Mouse (Mus musculus): ENCODE measurements at regions not wholly inside any gene's neighbourhood (a gene's known extent, or its start where the extent isn't known, plus 50 kb on each side); places are given as distances from the start of the nearest gene placed in this dataset.

DNA sequence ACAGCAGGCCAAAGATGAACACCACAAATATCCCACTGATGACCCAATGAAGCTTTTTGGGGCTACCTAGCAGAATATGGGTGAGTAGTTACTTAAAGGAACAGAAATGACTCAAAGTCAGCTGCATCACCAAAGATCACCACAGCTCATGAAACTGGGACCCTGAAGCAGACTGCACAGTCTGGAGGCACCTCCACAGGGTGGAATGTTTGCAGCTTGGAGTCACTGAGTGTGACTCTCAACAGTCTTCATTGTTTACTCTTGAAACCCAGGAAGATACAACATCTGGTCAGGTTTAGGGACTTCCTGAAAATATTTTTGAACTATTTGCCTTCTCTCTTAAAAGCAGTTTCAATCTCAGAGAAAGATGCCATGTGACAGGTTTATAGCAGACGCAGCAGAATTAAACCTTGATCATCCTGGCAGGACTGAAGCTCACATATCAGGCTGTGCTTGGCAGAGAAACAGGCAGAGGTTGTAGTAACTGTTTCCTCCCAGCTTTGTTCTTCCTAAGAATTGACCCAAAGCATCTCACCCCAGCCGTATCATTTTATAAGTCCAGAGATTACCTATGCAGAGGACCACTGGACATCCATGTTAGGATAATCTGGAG is 944.1 kb upstream of the Adgrl4 start:
- ATAC-seq, result no peak
- H3K4me2 ChIP-seq (ENCODE audit: low read length), result no peak overlapping the region
- no peak overlapping the region for H3K4me3 ChIP-seq (ENCODE audit: low read depth, low read length)
- H3K36me3 ChIP-seq (ENCODE audit: control insufficient read depth, insufficient read depth, low read length), result no peaks in the 10 kb centered on the region
- H3K4me1 ChIP-seq (ENCODE audit: control insufficient read depth, insufficient read depth, low read length), result no peaks in the 10 kb centered on the region
- no peaks in the 10 kb centered on the region for H3K27me3 ChIP-seq (replicated peaks; ENCODE audit: control insufficient read depth, insufficient read depth, low read length)
- 98% methylated on average over 2 of the region's 2 CpGs for WGBS
- H3K9ac ChIP-seq (ENCODE audit: low read length), result no peak overlapping the region
- no peak overlapping the region for H3K27ac ChIP-seq (ENCODE audit: low read depth, low read length)
- DNase-seq (ENCODE audit: low spot score), result no peak
- no peaks in the 10 kb centered on the region for H3K9me3 ChIP-seq (replicated peaks; ENCODE audit: control insufficient read depth, low read length)

DNA sequence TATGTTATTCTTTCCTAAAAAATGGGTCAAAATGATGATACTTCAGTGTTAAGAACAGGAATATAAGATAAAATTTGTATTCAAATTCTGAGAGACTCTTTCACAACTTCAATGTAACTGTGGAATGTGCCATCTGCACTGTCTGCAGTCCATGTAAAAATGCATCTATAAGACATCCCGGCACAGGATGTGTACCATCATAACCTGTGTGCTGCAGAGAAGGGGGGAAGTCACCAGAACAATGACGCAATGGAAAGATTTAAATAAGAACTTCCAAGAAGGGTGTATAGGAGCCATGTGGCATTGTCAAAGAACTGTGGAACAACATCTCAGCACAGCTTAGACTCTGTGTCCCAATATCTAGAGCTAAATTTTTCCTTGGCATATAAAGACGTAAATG is 906.7 kb upstream of the Adgrl4 start:
- Histone ChIP-seq H3K9me3 (replicated peaks; ENCODE audit: control insufficient read depth, low read length) (no peaks in the 10 kb centered on the region), H3K27me3 (replicated peaks; ENCODE audit: control insufficient read depth, insufficient read depth, low read length) (no peaks in the 10 kb centered on the region), H3K4me3 (ENCODE audit: low read depth, low read length) (no peak overlapping the region), H3K36me3 (ENCODE audit: control insufficient read depth, insufficient read depth, low read length) (no peaks in the 10 kb centered on the region), H3K27ac (ENCODE audit: low read depth, low read length) (no peak overlapping the region), H3K4me2 (ENCODE audit: low read length) (no peak overlapping the region), H3K9ac (ENCODE audit: low read length) (no peak overlapping the region), H3K4me1 (ENCODE audit: control insufficient read depth, insufficient read depth, low read length) (no peaks in the 10 kb centered on the region)
- no peak for ATAC-seq
- no peak for DNase-seq (ENCODE audit: low spot score)
- 93% methylated on average over 3 of the region's 3 CpGs for WGBS

DNA sequence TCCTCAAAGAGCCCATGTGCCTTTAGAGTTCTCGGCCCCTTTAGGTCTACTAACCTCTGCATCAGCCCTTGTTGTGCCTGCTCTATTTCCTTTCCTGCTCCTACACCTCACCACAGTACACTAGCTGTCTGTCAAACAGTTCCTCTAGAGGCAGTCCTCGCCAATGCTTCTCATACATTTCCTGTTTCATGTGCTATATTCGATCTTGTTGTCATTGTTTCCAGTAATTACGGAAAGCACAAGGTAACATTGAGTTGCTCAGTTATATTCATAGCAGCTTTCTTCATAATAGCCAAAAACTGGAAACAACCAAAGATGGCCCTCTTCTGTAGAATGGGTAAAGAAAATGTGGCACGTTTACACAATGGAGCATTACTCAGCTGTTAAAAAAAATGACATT is 894.6 kb upstream of the Adgrl4 start:
- H3K4me2 ChIP-seq (ENCODE audit: low read length), result no peak overlapping the region
- H3K27me3 ChIP-seq (replicated peaks; ENCODE audit: control insufficient read depth, insufficient read depth, low read length), result no peaks in the 10 kb centered on the region
- no peak overlapping the region for H3K27ac ChIP-seq (ENCODE audit: low read depth, low read length)
- H3K36me3 ChIP-seq (ENCODE audit: control insufficient read depth, insufficient read depth, low read length), result no peaks in the 10 kb centered on the region
- no peaks in the 10 kb centered on the region for H3K9me3 ChIP-seq (replicated peaks; ENCODE audit: control insufficient read depth, low read length)
- no peak overlapping the region for H3K4me3 ChIP-seq (ENCODE audit: low read depth, low read length)
- H3K9ac ChIP-seq (ENCODE audit: low read length), result no peak overlapping the region
- ATAC-seq, result no peak
- no peak for DNase-seq (ENCODE audit: low spot score)
- WGBS, result 85% methylated on average over 5 of the region's 5 CpGs
- no peaks in the 10 kb centered on the region for H3K4me1 ChIP-seq (ENCODE audit: control insufficient read depth, insufficient read depth, low read length)

DNA sequence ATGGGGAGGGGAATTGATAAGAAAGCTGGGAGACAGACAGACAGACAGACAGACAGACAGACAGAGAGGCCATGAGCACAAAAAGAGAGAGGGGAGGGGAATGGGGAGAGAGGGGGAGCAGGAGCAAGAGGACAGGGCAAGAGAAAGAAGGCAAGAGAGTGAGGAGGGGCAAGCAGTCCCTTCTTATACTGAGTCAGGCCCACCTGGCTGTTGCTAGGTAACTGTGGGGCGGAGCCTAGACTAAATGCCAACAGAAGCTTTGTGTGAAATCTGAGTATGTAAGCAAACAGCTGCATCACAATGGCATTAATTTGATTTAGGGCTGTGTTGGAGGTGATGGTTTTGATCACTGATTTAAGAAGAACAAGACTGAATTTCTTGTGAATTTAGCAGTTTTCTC is 849.2 kb upstream of the Adgrl4 start:
- H3K36me3 ChIP-seq (ENCODE audit: control insufficient read depth, insufficient read depth, low read length), result no peaks in the 10 kb centered on the region
- H3K27me3 ChIP-seq (replicated peaks; ENCODE audit: control insufficient read depth, insufficient read depth, low read length), result no peaks in the 10 kb centered on the region
- H3K9me3 ChIP-seq (replicated peaks; ENCODE audit: control insufficient read depth, low read length), result no peaks in the 10 kb centered on the region
- no peak overlapping the region for H3K27ac ChIP-seq (ENCODE audit: low read depth, low read length)
- H3K9ac ChIP-seq (ENCODE audit: low read length), result no peak overlapping the region
- WGBS, result 52% methylated on average over 1 of the region's 1 CpGs
- DNase-seq (ENCODE audit: low spot score) (peak; percentile 13), ATAC-seq (no peak)
- H3K4me1 ChIP-seq (ENCODE audit: control insufficient read depth, insufficient read depth, low read length), result no peaks in the 10 kb centered on the region
- no peak overlapping the region for H3K4me3 ChIP-seq (ENCODE audit: low read depth, low read length)
- H3K4me2 ChIP-seq (ENCODE audit: low read length), result no peak overlapping the region

DNA sequence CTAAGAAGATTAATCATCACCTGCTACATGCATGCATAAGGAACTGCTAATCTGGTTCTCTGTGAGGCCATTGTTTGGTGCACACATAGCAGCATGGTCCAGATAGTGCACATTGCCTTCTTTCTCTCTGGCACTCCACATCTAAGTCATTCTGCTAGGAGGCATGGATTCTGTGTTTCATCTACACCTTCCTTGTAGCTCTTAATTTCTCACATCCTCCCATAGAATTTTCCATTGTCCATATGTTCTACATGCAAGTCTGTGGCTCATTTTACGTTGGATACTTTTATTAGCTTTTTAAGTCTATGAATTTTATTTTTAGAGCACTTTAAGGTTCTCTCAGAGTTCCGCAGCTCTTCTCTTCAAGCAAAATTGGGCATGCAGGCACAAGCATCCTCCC is 846.7 kb upstream of the Adgrl4 start:
- no peak for ATAC-seq
- 90% methylated on average over 2 of the region's 2 CpGs for WGBS
- no peak overlapping the region for H3K27ac ChIP-seq (ENCODE audit: low read depth, low read length)
- H3K36me3 ChIP-seq (ENCODE audit: control insufficient read depth, insufficient read depth, low read length), result no peaks in the 10 kb centered on the region
- no peak for DNase-seq (ENCODE audit: low spot score)
- no peaks in the 10 kb centered on the region for H3K27me3 ChIP-seq (replicated peaks; ENCODE audit: control insufficient read depth, insufficient read depth, low read length)
- no peak overlapping the region for H3K4me3 ChIP-seq (ENCODE audit: low read depth, low read length)
- no peaks in the 10 kb centered on the region for H3K4me1 ChIP-seq (ENCODE audit: control insufficient read depth, insufficient read depth, low read length)
- H3K9ac ChIP-seq (ENCODE audit: low read length), result no peak overlapping the region
- H3K9me3 ChIP-seq (replicated peaks; ENCODE audit: control insufficient read depth, low read length), result no peaks in the 10 kb centered on the region
- no peak overlapping the region for H3K4me2 ChIP-seq (ENCODE audit: low read length)

DNA sequence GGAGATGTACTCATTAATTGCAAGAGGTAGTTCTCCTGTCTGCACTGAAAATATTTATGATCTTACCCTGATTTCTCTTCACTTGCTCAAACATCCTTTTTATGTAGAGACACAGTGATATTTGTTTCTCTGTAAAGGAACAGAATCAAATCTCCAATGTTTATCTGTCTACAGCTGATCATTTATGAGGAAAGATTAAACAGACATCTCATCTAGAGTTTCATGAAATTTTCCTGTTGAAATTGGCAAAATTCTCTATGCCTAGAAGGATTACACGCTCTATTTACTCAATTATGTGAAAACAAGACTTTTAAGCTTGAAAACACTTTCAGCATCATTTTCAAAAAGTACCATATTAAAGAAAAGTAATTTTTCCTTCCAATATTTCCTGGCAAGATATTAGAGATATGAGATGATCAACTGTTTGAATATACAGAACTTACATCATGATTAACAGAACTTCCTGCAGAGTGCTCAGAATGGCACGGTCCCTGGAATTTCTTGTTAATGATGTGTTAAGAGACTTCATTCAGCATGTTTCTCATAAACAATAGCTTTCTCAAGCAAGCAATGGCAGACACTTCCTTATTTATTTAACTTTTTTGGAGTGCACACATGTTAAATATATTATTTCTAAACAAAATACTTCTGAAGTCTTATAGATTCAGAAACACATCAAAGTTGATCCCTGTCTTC is 834.1 kb upstream of the Adgrl4 start:
- DNase-seq (ENCODE audit: low spot score), result no peak
- 75% methylated on average over 2 of the region's 2 CpGs for WGBS
- Histone ChIP-seq H3K4me2 (ENCODE audit: low read length) (no peak overlapping the region), H3K27me3 (replicated peaks; ENCODE audit: control insufficient read depth, insufficient read depth, low read length) (no peaks in the 10 kb centered on the region), H3K27ac (ENCODE audit: low read depth, low read length) (no peak overlapping the region), H3K9ac (ENCODE audit: low read length) (no peak overlapping the region), H3K36me3 (ENCODE audit: control insufficient read depth, insufficient read depth, low read length) (no peaks in the 10 kb centered on the region), H3K4me3 (ENCODE audit: low read depth, low read length) (no peak overlapping the region), H3K4me1 (ENCODE audit: control insufficient read depth, insufficient read depth, low read length) (no peaks in the 10 kb centered on the region), H3K9me3 (replicated peaks; ENCODE audit: control insufficient read depth, low read length) (no peaks in the 10 kb centered on the region)
- ATAC-seq, result no peak

DNA sequence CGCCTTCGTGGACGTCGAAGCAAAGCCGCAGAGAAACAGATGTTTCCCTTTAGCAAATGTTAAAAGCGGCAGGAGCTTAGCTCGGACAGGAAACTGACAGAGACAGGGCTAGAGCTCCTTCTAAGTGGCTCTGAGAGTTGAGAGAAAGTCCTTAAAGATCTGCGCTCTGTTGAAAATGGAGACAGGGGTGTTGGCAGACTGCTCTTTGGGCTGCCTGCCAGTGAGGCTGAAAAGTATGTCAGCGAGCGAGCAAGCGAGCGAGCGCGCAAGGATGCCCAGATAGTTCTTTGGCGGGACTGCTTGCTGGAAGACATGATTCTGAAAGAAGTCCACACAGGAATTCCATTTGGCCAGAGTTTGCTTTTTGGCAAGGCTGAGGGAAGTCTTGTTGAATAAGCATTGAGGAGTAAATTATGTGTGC is 827.0 kb upstream of the Adgrl4 start:
- ATAC-seq, result peak; percentile 73
- Histone ChIP-seq H3K4me3 (ENCODE audit: low read depth, low read length) (no peak overlapping the region), H3K27me3 (replicated peaks; ENCODE audit: control insufficient read depth, insufficient read depth, low read length) (no peaks in the 10 kb centered on the region), H3K4me2 (ENCODE audit: low read length) (0 out of 2 replicates have a peak overlapping the region, but pooled peaks have one; percentile 6), H3K27ac (ENCODE audit: low read depth, low read length) (no peak overlapping the region; the same call in 1 of the 2 replicates), H3K9ac (ENCODE audit: low read length) (no peak overlapping the region), H3K9me3 (replicated peaks; ENCODE audit: control insufficient read depth, low read length) (no peaks in the 10 kb centered on the region), H3K36me3 (ENCODE audit: control insufficient read depth, insufficient read depth, low read length) (no peaks in the 10 kb centered on the region), H3K4me1 (ENCODE audit: control insufficient read depth, insufficient read depth, low read length) (no peaks in the 10 kb centered on the region)
- WGBS, result 59% methylated on average over 15 of the region's 15 CpGs
- DNase-seq (ENCODE audit: low spot score), result peak; percentile 82

DNA sequence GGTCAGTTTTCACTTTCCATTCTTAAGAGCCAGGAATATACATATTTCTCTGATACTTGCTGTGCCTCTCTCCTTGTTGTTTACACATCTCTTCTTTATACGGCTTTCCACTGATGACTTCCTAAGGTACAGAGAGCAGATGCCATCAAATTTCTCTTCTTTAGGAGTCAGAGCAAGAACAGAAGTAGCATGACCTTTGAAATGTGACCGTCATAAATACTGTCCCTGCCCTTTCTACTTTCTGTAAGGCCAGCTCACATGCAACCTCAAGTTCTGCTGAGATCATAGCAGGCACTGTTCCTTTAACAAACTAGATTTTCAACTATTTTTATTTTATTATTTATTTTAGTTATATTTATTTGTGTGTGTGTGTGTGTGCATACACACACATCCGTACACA is 800.1 kb upstream of the Adgrl4 start:
- Histone ChIP-seq H3K4me3 (ENCODE audit: low read depth, low read length) (no peak overlapping the region), H3K9ac (ENCODE audit: low read length) (no peak overlapping the region), H3K27me3 (replicated peaks; ENCODE audit: control insufficient read depth, insufficient read depth, low read length) (no peaks in the 10 kb centered on the region), H3K4me1 (ENCODE audit: control insufficient read depth, insufficient read depth, low read length) (no peaks in the 10 kb centered on the region), H3K9me3 (replicated peaks; ENCODE audit: control insufficient read depth, low read length) (no peaks in the 10 kb centered on the region), H3K4me2 (ENCODE audit: low read length) (no peak overlapping the region), H3K36me3 (ENCODE audit: control insufficient read depth, insufficient read depth, low read length) (no peaks in the 10 kb centered on the region), H3K27ac (ENCODE audit: low read depth, low read length) (no peak overlapping the region)
- ATAC-seq (no peak), DNase-seq (ENCODE audit: low spot score) (no peak)
- 90% methylated on average over 3 of the region's 3 CpGs for WGBS

DNA sequence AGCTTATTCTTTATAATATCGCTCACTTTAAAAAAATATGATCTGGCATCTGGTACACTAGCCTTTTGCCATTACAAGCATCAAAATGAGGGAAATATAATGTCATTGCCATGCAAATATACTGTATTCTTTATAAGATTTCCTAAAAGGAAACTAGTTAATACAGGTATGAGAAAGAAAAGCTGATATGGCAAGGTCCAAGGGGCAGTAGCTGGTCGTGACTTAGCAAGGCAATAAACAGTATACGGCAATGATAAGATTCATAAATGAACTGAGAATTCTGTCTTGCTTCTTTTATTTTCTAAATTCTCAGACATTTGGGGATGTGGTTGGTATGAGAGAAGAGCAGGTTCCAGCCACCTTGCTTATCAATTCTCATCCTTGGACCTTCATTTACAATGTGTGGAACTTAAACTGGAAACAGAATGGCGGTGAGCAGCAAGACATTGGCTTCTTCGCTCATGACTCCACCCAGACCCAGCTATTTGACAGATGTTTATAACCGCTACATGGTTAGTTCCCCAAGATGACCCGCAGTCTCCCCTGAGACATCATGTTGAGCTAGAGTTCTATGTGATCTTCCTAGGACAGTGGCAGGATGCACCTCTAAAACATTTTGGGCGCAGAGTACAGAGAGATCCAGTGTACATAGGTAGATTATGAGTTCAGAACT is 797.5 kb upstream of the Adgrl4 start:
- no peak for ATAC-seq

More for the DNA sequence above, 797.5 kb upstream of the Adgrl4 start:
- H3K27ac ChIP-seq (ENCODE audit: low read depth, low read length), result no peak overlapping the region
- no peak for DNase-seq (ENCODE audit: low spot score)
- no peaks in the 10 kb centered on the region for H3K9me3 ChIP-seq (replicated peaks; ENCODE audit: control insufficient read depth, low read length)
- H3K36me3 ChIP-seq (ENCODE audit: control insufficient read depth, insufficient read depth, low read length), result no peaks in the 10 kb centered on the region
- no peaks in the 10 kb centered on the region for H3K4me1 ChIP-seq (ENCODE audit: control insufficient read depth, insufficient read depth, low read length)
- no peak overlapping the region for H3K9ac ChIP-seq (ENCODE audit: low read length)
- 93% methylated on average over 8 of the region's 8 CpGs for WGBS
- no peak overlapping the region for H3K4me2 ChIP-seq (ENCODE audit: low read length)
- H3K27me3 ChIP-seq (replicated peaks; ENCODE audit: control insufficient read depth, insufficient read depth, low read length), result no peaks in the 10 kb centered on the region
- no peak overlapping the region for H3K4me3 ChIP-seq (ENCODE audit: low read depth, low read length)

All from forebrain, embryonic 14.5 days (tissue).